Mouse (Mus musculus) MEL (cell line): ENCODE measurements around the gene Gm20388.

Experiments
- ELF1 ChIP-seq: IDR thresholded peaks from 2 replicates; pipeline ENCODE4 v1.6.1; 2014; ENCODE audit warnings: low read depth, mild to moderate bottlenecking, inconsistent platforms, low read length, improper control_type of control experiment, moderate library complexity
- ETS1 ChIP-seq: IDR thresholded peaks from 2 replicates; pipeline ENCODE4 v1.6.1; 2012; ENCODE audit warnings: low read depth, mild to moderate bottlenecking, inconsistent platforms, low read length, improper control_type of control experiment, moderate library complexity
- MXI1 ChIP-seq: IDR thresholded peaks from 2 replicates; pipeline ENCODE4 v1.6.1; 2011; ENCODE audit warnings: mild to moderate bottlenecking, low read depth, low read length, improper control_type of control experiment
- POLR2A ChIP-seq, 2 experiments: IDR thresholded peaks; 2 replicates each; pipeline ENCODE4 v1.6.1; 2011 to 2012; ENCODE audit warnings: low read length in 2 of 2, mild to moderate bottlenecking in 2 of 2, control low read depth in 1 of 2, improper control_type of control experiment in 1 of 2, low read depth in 1 of 2, moderate library complexity in 1 of 2; ENCODE audit not compliant: control insufficient read depth in 1 of 2, insufficient read depth in 1 of 2, poor library complexity in 1 of 2
- SIN3A ChIP-seq: IDR thresholded peaks from 2 replicates; pipeline ENCODE4 v1.6.1; 2012; ENCODE audit warnings: low read length, improper control_type of control experiment, inconsistent platforms

- TF ChIP-seq SIN3A (0 out of 2 replicates have a peak, but pooled peaks have one; percentile 14), ELF1 (no peak), POLR2A (IDR thresholded peaks at IDR 0.05; ENCODE audit: control insufficient read depth in 1 of 2, insufficient read depth in 1 of 2, low read depth in 1 of 2, low read length in 2 of 2, poor library complexity in 1 of 2) (peak in 1 of 2 experiments; percentile 28; a peak in 1 of 4 replicates), MXI1 (no peak), ETS1 (0 out of 2 replicates have a peak, but pooled peaks have one; percentile 23)
These were observed 2519.5 kb downstream of the Gm20388 start for GRCm38 (mm10) chr8:122430058-122430636.
